Mouse (Mus musculus) hematopoietic stem cell, adult 5-6 weeks (primary cell): Measurements from ENCODE around the gene Pds5b. TPM values are rescaled to one million over a fixed set of nuclear protein-coding genes. Genes with fewer than 3 reads are reported as not detected.
"Not testable (repeated sequence)": the region's sequence is repeated elsewhere in the genome, so short reads cannot be mapped to it uniquely, and the experiment has no call there.

Experiments used
- ATAC-seq, 2 experiments: fragments of 125-278 bp in 1 of 2; replicated peaks in 1 of 2; 2 replicates each; pipeline ENCODE4 v1.8.0; 2016 to 2017; ENCODE audit warnings: inconsistent platforms in 2 of 2, mild to moderate bottlenecking in 2 of 2, moderate number of reproducible peaks in 2 of 2, low read depth in 1 of 2, moderate TSS enrichment in 1 of 2; ENCODE audit not compliant: low FRiP score in 2 of 2, poor library complexity in 2 of 2, severe bottlenecking in 2 of 2, insufficient read depth in 1 of 2, low TSS enrichment in 1 of 2
- total RNA-seq: library from RNA; stranded (forward); fragments of 172-1452, 232-1000 nt; gene quantifications from 2 replicates; pipeline ENCODE4 v1.2.3, GENCODE M21; 2017

Gene Pds5b
- total RNA-seq, result 57.3 and 70.7 TPM in 2 replicates

DNA sequence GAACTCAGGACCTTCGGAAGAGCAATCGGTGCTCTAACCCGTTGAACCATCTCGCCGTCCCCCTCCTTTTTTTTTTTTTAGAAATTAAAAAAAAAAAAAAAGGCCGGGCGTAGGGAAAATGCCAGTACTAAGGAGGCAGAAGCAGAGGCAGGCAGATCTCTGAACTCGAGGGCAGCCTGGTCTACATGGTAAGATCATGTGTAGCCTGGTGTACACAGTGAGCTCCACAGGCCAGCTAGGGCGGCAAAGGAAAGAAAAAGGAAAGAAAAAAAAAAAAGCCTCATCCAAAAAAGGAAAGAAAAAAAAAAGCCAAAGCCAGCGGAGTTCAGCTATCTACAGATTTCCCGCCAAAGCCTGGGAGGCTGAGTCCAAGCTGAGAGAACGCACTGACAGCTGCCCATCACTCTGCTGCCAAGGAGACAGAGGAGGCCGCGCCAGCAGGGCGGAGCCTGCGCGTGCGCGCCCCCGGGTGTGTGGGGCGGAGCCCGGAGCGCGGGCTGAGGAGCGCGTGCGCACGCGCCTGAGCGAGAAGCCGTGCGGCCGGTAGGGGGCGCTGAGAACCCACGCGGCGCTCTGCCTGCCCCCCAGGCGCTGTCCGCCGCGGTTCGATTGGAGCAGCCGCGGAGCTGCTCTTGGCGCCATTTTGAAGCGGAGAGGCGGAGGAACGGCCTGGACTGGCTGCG is at the start of gene Pds5b:
Pds5b (plus strand) TSS at position 587 of the 683 bp plus-strand sequence.
- peak; percentile 94 to 96 for ATAC-seq

DNA sequence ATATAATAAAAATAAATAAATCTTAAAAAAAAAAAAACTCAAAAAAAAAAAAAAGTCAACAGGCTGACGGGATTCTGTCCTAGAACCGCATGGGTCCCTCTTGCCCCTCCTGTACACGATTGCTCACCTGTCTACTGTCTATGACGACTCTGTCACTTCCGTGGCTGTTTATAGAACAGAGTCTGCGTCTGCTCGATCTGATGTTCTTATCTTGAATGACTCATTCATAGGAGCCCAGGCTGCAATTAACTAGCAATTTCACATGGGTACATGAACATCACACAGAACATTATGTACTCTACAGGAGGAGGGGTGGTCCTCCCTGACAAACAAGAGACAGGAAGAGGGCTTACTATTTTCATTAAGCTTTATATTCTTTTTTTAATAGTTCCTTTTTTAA is 48.0 kb upstream of the Pds5b start:
- ATAC-seq, result no peak

DNA sequence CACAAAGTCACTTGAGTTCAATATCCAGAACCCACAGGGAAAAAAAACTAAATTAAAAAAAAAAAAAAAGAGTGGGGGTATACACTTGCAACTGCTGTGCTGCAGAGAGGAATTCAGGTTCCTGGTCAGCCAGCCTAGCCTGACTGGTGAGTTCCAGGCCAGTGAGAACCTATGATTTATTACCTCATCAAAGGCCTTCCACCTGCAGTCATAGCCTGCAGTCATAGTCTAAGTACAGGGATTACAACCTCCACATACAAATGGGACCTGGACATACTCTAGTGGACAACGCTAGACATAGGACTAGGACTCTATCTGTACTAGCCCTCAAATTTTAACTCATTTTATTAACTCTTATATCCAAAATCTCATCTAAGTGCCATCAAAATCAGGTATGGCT is 44.3 kb upstream of the Pds5b start:
- no peak for ATAC-seq

DNA sequence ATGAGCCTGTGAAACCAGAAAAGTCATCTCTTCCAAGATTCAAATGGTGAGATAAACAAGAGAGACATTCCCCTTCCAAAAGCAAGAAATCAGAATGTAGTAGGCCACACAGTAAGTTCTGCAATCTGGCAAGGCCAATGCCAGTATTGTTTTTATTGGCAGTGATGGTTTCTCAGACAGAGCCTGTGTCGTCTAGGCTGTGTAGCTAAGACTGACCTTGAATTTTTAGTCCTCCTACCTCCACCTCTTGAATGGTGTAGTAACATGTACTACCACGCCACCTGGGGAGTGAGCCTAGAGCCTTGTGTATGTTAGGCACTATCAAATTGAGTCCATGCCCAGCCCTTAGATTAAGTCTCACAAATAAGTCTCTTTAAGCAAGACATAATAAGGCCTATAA is 43.8 kb upstream of the Pds5b start:
- no peak for ATAC-seq

DNA sequence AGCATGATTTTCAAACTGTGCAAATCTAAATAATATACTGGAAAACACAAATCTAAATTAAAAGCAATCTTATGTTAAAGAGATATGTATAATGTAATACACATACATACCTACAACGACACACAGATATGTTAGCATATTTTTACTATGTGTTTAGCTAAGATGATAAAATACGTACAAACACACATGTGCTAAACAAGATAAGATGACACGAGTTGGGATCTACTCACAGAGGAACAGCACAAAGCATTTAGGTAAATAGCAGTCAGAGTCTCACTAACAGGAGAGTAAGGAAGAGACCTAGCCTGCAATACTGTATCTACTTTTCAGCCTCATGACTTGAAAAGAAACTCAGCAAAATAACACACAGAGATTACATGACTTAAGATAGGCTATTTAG is 32.1 kb upstream of the Pds5b start:
- ATAC-seq, result no peak

DNA sequence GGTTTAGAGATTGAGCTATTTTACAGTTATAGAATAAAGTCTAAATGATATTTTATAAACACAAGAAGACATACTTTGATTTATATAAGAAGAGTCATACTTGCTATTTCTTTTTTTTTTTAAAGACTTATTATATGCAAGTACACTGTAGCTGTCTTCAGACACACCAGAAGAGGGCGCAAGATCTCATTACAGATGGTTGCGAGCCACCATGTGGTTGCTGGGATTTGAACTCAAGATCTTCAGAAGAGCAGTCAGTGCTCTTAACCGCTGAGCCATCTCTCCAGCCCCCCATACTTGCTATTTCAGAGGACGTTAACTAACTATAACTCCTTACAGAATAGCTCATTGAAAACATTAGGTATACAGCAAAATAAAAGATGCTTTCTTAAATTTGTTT is 30.1 kb upstream of the Pds5b start:
- ATAC-seq, result not testable (repeated sequence)

DNA sequence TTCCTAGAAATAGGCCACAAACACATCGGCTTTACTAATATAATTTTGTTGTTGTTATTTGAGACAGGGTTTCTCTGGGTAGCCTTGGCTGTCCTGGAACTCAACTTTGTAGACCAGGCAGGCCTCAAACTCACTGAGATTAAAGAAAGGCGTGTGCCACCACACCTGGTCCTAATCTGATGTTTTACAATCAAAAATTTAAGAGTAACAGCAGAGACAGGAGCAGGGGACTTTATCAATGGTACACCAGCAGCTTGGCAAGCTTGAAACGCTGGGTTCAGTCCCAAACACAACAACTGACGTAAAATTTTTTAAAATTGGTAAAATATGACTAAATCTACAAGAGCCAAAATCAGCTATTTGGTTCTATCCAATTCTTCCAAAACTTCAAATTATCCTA is 28.6 kb upstream of the Pds5b start:
- ATAC-seq, result no peak

DNA sequence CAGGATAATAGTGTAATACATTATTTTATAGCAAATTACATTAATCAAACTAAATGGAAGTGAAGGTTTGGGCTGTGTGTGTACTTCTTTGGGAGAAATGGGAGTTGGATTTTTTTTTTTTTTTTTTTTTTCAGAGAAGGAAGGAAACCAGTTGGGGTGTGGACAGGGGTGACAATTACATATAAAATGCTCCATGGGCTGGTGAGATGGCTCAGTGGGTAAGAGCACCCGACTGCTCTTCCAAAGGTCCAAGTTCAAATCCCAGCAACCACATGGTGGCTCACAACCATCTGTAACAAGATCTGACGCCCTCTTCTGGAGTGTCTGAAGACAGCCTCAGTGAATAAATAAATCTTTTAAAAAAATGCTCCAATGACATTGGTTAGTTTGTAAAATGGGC is 21.0 kb upstream of the Pds5b start:
- no peak for ATAC-seq

DNA sequence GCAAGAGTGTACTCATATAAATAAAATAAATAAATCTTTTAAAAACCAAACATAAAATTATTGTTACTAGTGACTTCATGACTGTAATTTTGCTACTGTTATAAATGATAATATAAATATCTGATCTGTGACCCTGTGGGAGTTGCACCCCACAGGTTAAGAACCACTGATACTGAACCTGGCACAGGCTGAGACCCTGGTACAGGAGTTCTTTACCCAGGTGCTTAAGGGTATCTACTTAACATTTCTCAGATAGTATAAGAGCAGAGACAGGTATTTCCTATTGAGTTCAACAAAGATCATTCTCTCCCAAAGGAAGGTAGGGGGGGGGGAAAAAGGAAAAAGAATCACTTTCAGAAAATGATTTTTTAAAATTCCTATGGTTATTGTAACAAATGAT is 19.0 kb upstream of the Pds5b start:
- no peak for ATAC-seq

DNA sequence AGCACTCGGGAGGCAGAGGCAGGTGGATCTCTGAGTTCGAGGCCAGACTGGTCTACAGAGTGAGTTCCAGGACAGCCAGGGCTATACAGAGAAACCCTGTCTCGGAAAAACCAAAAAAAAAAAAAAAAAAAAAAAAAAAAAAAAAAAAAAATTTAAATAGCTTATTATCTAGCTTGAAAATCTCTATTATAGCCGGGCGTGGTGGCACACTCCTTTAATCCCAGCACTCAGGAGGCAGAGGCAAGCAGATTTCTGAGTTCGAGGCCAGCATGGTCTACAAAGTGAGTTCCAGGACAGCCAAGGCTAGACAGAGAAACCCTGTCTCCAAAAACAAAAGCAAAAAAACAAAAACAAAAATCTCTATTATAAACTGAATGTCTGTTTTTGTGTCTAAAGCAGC is 14.1 kb upstream of the Pds5b start:
- not testable (repeated sequence) for ATAC-seq

DNA sequence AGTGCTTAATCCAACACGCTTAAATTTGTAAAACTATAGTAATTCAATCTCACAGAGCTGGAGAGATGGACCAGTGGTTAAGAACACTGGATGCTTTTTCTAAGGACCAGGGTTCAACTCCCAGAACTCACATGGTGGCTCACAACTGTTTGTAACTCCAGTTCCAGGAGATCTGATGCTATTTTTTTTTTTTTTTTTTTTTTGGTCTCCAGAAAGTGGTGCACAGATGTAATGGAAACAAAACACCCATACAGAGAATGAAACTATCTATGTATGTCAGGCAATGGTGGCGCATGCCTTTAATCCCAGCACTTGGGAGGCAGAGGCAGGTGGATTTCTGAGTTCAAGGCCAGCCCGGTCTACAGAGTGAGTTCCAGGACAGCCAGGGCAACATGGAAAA is 13.2 kb upstream of the Pds5b start:
- not testable (repeated sequence) for ATAC-seq

DNA sequence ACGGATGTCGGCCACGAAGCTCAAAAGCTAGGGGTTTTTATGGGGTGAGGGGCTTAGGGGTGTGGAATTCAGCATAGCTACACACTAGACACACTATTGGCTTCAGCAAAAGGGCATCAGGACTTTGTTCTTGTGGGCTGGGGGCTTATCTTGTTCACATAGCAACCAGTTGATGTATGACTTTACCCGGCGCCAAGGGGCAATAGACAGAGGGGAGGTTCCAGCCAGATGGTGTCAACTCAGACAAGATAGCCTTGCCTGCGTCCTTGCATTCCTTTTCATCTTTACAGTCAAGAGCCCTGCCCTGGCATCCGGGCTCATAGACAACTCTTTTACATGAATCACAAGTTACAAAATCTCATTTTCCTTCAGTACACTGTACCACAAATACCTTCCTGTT is 9.6 kb upstream of the Pds5b start:
- not testable (repeated sequence) for ATAC-seq

DNA sequence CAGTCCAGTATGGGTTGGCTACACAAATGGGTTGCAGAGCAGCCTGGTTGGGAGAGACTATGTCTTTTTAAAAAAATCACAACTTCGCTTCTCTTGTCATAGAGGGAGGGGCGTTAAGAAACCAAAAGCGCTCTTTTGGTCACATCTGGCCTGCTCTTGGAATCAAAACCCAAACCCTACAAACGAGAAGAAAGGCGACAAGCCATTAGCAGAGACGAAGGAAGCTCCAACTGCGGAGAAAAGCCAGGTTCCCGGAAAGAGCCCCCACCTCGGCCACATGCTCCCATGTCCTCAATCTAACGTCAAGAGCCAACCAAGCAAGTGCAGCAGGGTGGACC is 8.8 kb upstream of the Pds5b start:
- ATAC-seq, result peak in 1 of 2 experiments; percentile 40; a peak in 1 of 4 replicates

DNA sequence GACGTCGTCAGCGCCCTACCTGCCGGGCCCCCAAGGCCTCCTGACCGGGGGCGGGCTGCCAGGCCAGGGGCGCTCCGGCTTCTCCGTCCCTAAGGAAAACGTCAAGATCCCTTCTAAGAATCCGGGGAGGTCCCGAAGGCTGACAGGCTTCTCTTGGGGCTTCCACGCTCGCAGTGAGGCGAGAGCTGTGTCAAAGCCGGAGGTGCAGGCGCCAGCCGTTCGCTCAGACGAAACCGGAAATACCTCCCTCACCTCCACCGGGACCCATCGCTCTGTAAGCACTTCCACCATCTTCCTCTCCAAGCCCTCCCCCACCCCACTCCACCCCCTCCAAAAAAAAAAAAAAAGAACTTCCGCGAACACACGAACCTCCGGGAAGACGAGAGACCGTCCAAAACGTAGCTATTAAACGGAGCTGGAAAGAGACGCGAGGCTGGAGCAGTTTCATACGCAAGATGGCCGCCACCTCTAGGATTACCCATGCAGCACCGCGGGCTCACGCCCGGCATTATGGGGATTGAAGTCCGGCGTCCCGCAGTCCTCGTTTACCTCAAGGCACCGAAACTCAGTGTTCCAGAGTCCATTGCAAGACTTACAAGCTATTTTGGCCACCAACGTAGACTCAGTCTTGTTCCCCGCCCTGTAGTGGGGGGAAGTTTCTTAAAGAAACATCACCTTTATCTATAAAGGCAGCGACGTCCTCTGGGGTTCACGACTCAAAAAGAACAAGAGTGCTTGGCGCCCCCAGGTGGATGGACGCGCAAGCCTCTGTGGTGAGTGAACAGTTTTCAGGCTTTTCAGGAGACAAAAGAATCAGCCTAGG is 8.2 kb upstream of the Pds5b start:
- ATAC-seq, result peak; percentile 98 to 99

DNA sequence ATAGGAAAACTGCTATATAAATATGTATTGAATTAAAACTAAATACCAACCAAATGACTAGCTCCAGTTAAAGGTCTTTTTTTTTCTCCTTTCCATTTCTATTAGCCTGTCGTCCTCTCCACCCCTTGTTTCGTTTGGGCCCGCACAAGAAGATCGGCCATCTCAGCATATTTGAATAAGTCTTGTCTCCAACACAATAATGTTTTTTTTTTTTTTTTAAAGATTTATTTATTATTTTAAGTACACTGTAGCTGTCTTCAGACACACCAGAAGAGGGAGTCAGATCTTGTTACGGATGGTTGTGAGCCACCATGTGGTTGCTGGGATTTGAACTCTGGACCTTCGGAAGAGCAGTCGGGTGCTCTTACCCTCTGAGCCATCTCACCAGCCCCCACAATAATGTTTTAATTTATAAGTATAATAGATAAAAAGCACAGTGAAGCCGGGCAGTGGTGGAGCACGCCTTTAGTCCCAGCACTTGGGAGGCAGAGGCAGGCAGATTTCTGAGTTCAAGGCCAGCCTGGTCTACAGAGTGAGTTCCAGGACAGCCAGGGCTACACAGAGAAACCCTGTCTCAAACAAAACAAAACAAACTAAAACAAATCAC is 7.3 kb upstream of the Pds5b start, which contains the start of gene N4bp2l2:
N4bp2l2 (minus strand) TSS at position 51 of the 607 bp plus-strand sequence.
- not testable (repeated sequence) for ATAC-seq

DNA sequence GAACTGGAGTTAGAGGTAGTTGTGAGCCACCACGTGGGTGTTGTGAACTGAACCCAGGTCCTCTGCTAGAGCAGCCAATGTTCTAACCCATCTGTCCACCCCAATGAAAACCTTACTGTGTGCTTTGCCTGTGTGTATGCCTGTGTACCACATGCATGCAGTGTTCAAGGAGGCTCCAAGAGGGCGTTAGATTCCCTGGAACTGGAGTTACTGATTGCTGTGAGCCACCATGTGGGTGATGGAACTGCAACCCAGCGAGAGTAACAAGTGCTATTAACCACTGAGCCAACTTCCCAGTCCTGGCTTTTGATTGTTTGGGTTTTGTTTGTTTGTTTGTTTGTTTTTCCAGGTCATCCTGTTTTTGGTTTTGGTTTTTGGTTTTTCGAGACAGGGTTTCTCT is 4.8 kb upstream of the Pds5b start:
- ATAC-seq, result no peak

DNA sequence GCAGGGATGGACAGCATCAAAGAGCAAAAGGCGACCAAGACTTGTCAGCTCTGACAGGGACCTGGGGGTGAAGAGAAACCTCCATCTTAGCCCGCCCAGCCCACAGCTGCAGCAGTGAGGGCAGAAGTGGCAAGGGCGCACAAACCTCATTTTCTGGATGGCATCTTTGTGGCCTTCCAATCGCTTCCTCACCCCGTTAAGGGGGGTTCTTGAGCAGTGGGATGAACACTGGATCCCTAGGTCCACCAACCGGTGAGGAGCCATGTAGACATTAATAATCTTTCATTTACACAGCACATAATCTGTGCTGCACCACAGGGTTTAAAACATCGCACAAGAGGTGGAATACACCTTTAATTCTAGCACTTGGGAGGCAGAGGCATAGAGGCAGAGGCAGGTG is 1.2 kb upstream of the Pds5b start:
- no peak for ATAC-seq

DNA sequence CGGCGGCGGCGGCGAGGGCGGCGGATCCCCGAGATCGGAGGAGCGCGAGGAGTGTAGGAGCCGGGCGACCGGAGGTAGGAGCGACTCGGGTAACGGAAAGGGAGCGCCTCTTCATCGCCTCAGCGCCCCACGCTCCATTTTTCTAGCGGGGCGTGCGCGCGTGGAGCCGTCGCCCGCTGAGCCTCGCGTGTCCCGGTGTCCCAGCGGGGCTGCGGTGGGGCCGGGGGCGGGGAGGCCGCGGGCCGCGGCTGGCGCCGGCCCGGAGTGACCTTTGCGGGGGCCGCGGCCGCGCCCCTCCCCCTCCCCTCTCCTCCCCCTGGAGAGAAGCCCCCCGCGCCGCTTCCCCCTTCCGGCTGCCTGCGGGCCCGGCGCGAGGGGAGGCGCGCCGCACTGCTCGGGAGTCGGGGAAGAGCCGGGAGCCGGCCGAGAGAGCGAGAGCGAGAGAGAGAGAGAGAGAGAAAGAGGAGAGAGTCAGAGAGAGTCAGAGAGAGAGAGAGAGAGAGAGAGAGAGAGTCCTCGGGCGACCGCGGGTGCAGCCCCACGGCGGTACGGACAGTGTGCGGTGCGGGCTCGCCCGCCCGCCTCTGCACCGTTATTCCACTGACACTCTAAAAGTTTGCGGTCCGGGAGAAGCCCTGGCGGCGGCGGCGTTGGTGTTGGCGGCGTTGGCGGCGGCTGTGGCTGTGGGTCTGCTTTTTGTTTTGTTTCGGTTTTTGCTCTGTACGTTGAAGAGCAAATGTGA is 512 bp downstream of the Pds5b start:
- peak; percentile 16 to 24 for ATAC-seq
